Mouse (Mus musculus) ES-Bruce4 (cell line): Measurements from ENCODE around the gene Slc25a33.

Experiments
- CTCF ChIP-seq: IDR thresholded peaks from one replicate; pipeline ENCODE4 v1.8.1; 2011; ENCODE audit warnings: low read depth, low read length
- EP300 ChIP-seq: IDR thresholded peaks from 2 replicates; pipeline ENCODE4 v1.6.1; 2011; ENCODE audit warnings: low read depth, low read length; ENCODE audit not compliant: insufficient read depth
- POLR2A ChIP-seq: IDR thresholded peaks from one replicate; pipeline ENCODE4 v1.8.1; 2011; ENCODE audit warnings: low read length; ENCODE audit not compliant: insufficient read depth

- TF ChIP-seq CTCF: no peak
- no peak for TF ChIP-seq POLR2A
- no peak for TF ChIP-seq EP300
Observed at GRCm38 (mm10) chr4:149791470-149791869, 17.4 kb upstream of the Slc25a33 start.
